Mouse (Mus musculus): Measurements from ENCODE around the gene Eif3j1. TPM values are rescaled to one million over a fixed set of nuclear protein-coding genes. Genes with fewer than 3 reads are reported as not detected.

The Eif3j1 gene
- polyA plus RNA-seq (2015; fragmentation: Nextera tagmentation; extraction: Ambion mirVana): 13.6 and 13.7 TPM in 2 replicates

DNA sequence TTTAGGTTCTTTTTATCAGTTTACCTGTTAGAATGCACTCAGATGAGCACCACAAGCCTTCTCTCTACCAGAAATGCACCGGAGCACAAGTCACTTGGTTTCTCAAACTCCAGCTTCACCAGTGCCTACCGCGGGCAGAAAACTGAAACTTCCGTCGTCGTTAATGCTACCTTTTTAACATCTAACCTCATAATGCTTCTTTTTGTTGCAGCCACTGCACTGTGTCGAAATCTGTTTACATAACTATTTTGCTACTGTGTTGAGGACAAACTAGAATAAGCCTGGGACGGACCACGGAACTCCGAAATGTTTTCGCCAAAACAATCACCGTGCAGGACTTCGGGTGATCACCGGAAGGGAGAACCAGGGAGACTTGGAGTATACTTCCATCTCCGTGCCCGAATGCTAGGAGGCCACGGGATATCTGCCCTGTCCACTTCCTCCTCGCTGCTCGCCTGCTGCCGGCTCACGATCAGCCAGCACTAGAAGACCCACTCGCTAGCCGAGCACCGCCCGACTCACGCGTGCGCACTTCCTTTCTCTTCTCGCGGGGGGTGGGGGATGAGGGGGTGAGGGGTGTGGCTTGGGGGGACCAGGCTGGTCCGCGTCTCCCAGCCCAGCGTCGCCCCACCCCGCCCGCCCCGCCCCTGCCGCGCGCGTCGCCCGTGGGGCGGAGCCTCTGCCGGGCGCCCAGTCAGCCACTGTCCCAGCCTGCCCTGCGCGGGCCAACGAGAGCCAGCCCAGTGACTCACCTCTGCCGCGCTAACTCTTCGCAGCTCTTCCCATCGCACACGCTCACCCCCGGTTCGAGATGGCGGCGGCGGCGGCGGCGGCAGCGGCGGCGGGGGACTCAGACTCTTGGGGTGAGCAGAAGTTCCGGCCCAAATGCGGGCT, at the start of gene Eif3j1:
TSS of gene Eif3j1 (plus strand) at position 685 of the 894 bp plus-strand sequence.

Small RNA genes within 50 kb of the gene (microRNA-seq; reads per million reads assigned to microRNA genes)
- not detected for gene Gm47314

Other genes with a start within 250 kb of the Eif3j1 start
- 15.8 and 17.8 TPM in 2 replicates for gene Frmd5, start 221.5 kb upstream of the Eif3j1 start, polyA plus RNA-seq (2015; fragmentation: Nextera tagmentation; extraction: Ambion mirVana)
- 65.6 and 82.9 TPM in 2 replicates for gene Casc4, start 161.6 kb upstream of the Eif3j1 start, polyA plus RNA-seq (2015; fragmentation: Nextera tagmentation; extraction: Ambion mirVana)
- 26.0 and 28.9 TPM in 2 replicates for gene Ctdspl2, start 72.5 kb upstream of the Eif3j1 start, polyA plus RNA-seq (2015; fragmentation: Nextera tagmentation; extraction: Ambion mirVana)
- gene Mageb3, start 72.5 kb upstream of the Eif3j1 start, polyA plus RNA-seq (2015; fragmentation: Nextera tagmentation; extraction: Ambion mirVana): 0.25 and 0.34 TPM in 2 replicates
- 4.3 and 5.4 TPM in 2 replicates for gene Spg11, start 89.8 kb downstream of the Eif3j1 start, polyA plus RNA-seq (2015; fragmentation: Nextera tagmentation; extraction: Ambion mirVana)
- gene B2m, start 119.1 kb downstream of the Eif3j1 start, polyA plus RNA-seq (2015; fragmentation: Nextera tagmentation; extraction: Ambion mirVana): 208 and 236 TPM in 2 replicates
- gene Trim69, start 132.2 kb downstream of the Eif3j1 start, polyA plus RNA-seq (2015; fragmentation: Nextera tagmentation; extraction: Ambion mirVana): not detected in 2 replicates
- 0.08 TPM in 1 of 2 replicates, not detected in the other for gene Patl2, start 157.6 kb downstream of the Eif3j1 start, polyA plus RNA-seq (2015; fragmentation: Nextera tagmentation; extraction: Ambion mirVana)
- not detected in 2 replicates for gene Terb2, start 157.7 kb downstream of the Eif3j1 start, polyA plus RNA-seq (2015; fragmentation: Nextera tagmentation; extraction: Ambion mirVana)
- gene Sord, start 206.2 kb downstream of the Eif3j1 start, polyA plus RNA-seq (2015; fragmentation: Nextera tagmentation; extraction: Ambion mirVana): 25.7 and 26.1 TPM in 2 replicates

Measured in neural tube, postnatal 0 days (tissue).